Mouse (Mus musculus) embryonic facial prominence, embryonic 13.5 days (tissue): ENCODE measurements at regions not wholly inside any gene's neighbourhood (a gene's known extent, or its start where the extent isn't known, plus 50 kb on each side); places are given as distances from the start of the nearest gene placed in this dataset.
A peak's percentile ranks its signal among the peaks of the same experiment; 100 is the strongest.

ENCODE experiments used
- ATAC-seq: fragments of 200-750 bp; cut with Nextera tagmentation; 2 replicates; pipeline ENCODE4 v1.8.0; 2017; ENCODE audit warnings: low read depth; ENCODE audit not compliant: insufficient number of reproducible peaks, insufficient read depth, low FRiP score, low TSS enrichment
- H3K27ac ChIP-seq: fragments of 300-500 bp; sonication (generic); 2 replicates; pipeline ENCODE4 v1.5.1; 2015; ENCODE audit warnings: moderate library complexity, mild to moderate bottlenecking, inconsistent platforms
- H3K27me3 ChIP-seq: fragments of 300-500 bp; sonication (generic); 2 replicates; pipeline ENCODE4 v1.6.1; 2015; ENCODE audit warnings: mild to moderate bottlenecking, inconsistent platforms
- H3K36me3 ChIP-seq: fragments of 300-500 bp; sonication (generic); 2 replicates; pipeline ENCODE4 v1.6.1; 2015; ENCODE audit warnings: mild to moderate bottlenecking, inconsistent platforms
- H3K4me1 ChIP-seq: fragments of 300-500 bp; sonication (generic); 2 replicates; pipeline ENCODE4 v1.6.1; 2015; ENCODE audit warnings: inconsistent platforms
- H3K4me2 ChIP-seq: fragments of 300-500 bp; sonication (generic); 2 replicates; pipeline ENCODE4 v1.6.1; 2015; ENCODE audit warnings: moderate library complexity, mild to moderate bottlenecking, inconsistent platforms
- H3K4me3 ChIP-seq: fragments of 300-500 bp; sonication (generic); 2 replicates; pipeline ENCODE4 v1.5.1; 2015; ENCODE audit warnings: mild to moderate bottlenecking, inconsistent platforms
- H3K9ac ChIP-seq: fragments of 300-500 bp; sonication (generic); 2 replicates; pipeline ENCODE4 v1.6.1; 2015; ENCODE audit warnings: mild to moderate bottlenecking, inconsistent platforms
- H3K9me3 ChIP-seq: fragments of 300-500 bp; sonication (generic); 2 replicates; pipeline ENCODE4 v1.6.1; 2016; ENCODE audit warnings: inconsistent platforms
- WGBS: fragments of 180-500 bp; shearing (Covaris S2); methylation state at CpG from one replicate; pipeline ENCODE4 v1.1.7; 2015; ENCODE audit warnings: mixed read lengths; 5-methylcytosine and 5-hydroxymethylcytosine counted together

GRCm38 (mm10) chr8:112427721-112428389 lies 142.0 kb upstream of the Cntnap4 start:
- H3K9me3 ChIP-seq = peaks cover 2% of the 10 kb centered on the region; the same call in 1 of the 2 replicates
- no peak for ATAC-seq
- no peak overlapping the region for H3K9ac ChIP-seq
- H3K27ac ChIP-seq = no peak overlapping the region
- H3K4me3 ChIP-seq = no peak overlapping the region
- WGBS = 53% methylated on average over 19 of the region's 19 CpGs
- H3K4me1 ChIP-seq = no peaks in the 10 kb centered on the region
- no peak overlapping the region for H3K4me2 ChIP-seq
- H3K27me3 ChIP-seq = no peaks in the 10 kb centered on the region
- H3K36me3 ChIP-seq = no peaks in the 10 kb centered on the region

- 84% methylated on average over 5 of the region's 5 CpGs for WGBS
These were observed 157.9 kb upstream of the Cntnap4 start for GRCm38 (mm10) chr8:112411968-112412367.

GRCm38 (mm10) chr8:112411213-112411612 lies 158.6 kb upstream of the Cntnap4 start:
- no peaks in the 10 kb centered on the region for H3K27me3 ChIP-seq
- H3K36me3 ChIP-seq = no peaks in the 10 kb centered on the region
- no peaks in the 10 kb centered on the region for H3K9me3 ChIP-seq
- H3K4me1 ChIP-seq = no peaks in the 10 kb centered on the region
- no peak for ATAC-seq
- H3K4me2 ChIP-seq = no peak overlapping the region
- WGBS = 20% methylated on average over 6 of the region's 6 CpGs
- no peak overlapping the region for H3K9ac ChIP-seq
- no peak overlapping the region for H3K4me3 ChIP-seq
- H3K27ac ChIP-seq = no peak overlapping the region

More at GRCm38 (mm10) chr8:112411968-112412367, 157.9 kb upstream of the Cntnap4 start:
- Histone ChIP-seq H3K27me3 (no peaks in the 10 kb centered on the region), H3K9ac (no peak overlapping the region), H3K4me1 (no peaks in the 10 kb centered on the region), H3K4me3 (no peak overlapping the region), H3K36me3 (no peaks in the 10 kb centered on the region), H3K27ac (no peak overlapping the region), H3K9me3 (no peaks in the 10 kb centered on the region), H3K4me2 (no peak overlapping the region)
- ATAC-seq = no peak

- WGBS = 85% methylated on average over 9 of the region's 9 CpGs
These were observed 161.6 kb upstream of the Cntnap4 start for GRCm38 (mm10) chr8:112408211-112408735.

GRCm38 (mm10) chr8:112404087-112404486 lies 165.8 kb upstream of the Cntnap4 start:
- Histone ChIP-seq H3K4me1 (no peaks in the 10 kb centered on the region), H3K27me3 (no peaks in the 10 kb centered on the region), H3K4me3 (no peak overlapping the region), H3K9ac (no peak overlapping the region), H3K4me2 (no peak overlapping the region), H3K9me3 (no peaks in the 10 kb centered on the region), H3K27ac (no peak overlapping the region), H3K36me3 (no peaks in the 10 kb centered on the region)
- ATAC-seq = no peak
- 8% methylated on average over 2 of the region's 2 CpGs for WGBS

More at GRCm38 (mm10) chr8:112408211-112408735, 161.6 kb upstream of the Cntnap4 start:
- no peak overlapping the region for H3K4me3 ChIP-seq
- H3K27me3 ChIP-seq = no peaks in the 10 kb centered on the region
- no peaks in the 10 kb centered on the region for H3K36me3 ChIP-seq
- no peak for ATAC-seq
- no peaks in the 10 kb centered on the region for H3K9me3 ChIP-seq
- H3K9ac ChIP-seq = no peak overlapping the region
- H3K4me2 ChIP-seq = no peak overlapping the region
- no peak overlapping the region for H3K27ac ChIP-seq
- H3K4me1 ChIP-seq = no peaks in the 10 kb centered on the region

- WGBS = 37% methylated on average over 2 of the region's 2 CpGs
- ATAC-seq = no peak
- Histone ChIP-seq H3K27me3 (no peaks in the 10 kb centered on the region), H3K36me3 (no peaks in the 10 kb centered on the region), H3K9me3 (no peaks in the 10 kb centered on the region), H3K4me2 (no peak overlapping the region), H3K4me1 (no peaks in the 10 kb centered on the region), H3K27ac (no peak overlapping the region), H3K4me3 (no peak overlapping the region), H3K9ac (no peak overlapping the region)
These were observed 172.4 kb upstream of the Cntnap4 start for GRCm38 (mm10) chr8:112397438-112397837.

- Histone ChIP-seq H3K9ac (no peak overlapping the region), H3K4me3 (no peak overlapping the region), H3K27ac (no peak overlapping the region), H3K4me2 (no peak overlapping the region), H3K36me3 (no peaks in the 10 kb centered on the region), H3K27me3 (no peaks in the 10 kb centered on the region), H3K9me3 (no peaks in the 10 kb centered on the region), H3K4me1 (no peaks in the 10 kb centered on the region)
- ATAC-seq = no peak
- WGBS = 65% methylated on average over 4 of the region's 4 CpGs
These were observed 179.7 kb upstream of the Cntnap4 start for GRCm38 (mm10) chr8:112390108-112390507.

- Histone ChIP-seq H3K9me3 (0 out of 2 replicates have a peak, but pooled peaks cover 2% of the 10 kb centered on the region), H3K36me3 (no peaks in the 10 kb centered on the region), H3K4me2 (peak overlapping the region; percentile 51), H3K27me3 (no peaks in the 10 kb centered on the region), H3K4me3 (peak overlapping the region; percentile 16; the same call in 1 of the 2 replicates), H3K4me1 (peaks cover 6% of the 10 kb centered on the region; the same call in 1 of the 2 replicates), H3K27ac (peak overlapping the region; percentile 33; the same call in 1 of the 2 replicates), H3K9ac (no peak overlapping the region)
- WGBS = 30% methylated on average over 5 of the region's 5 CpGs
- no peak for ATAC-seq
These were observed 221.5 kb upstream of the Cntnap4 start for GRCm38 (mm10) chr8:112348323-112348722.

- no peaks in the 10 kb centered on the region for H3K9me3 ChIP-seq
- 0 out of 2 replicates have a peak, but pooled peaks cover 9% of the 10 kb centered on the region for H3K4me1 ChIP-seq
- no peaks in the 10 kb centered on the region for H3K36me3 ChIP-seq
- ATAC-seq = no peak
- H3K9ac ChIP-seq = no peak overlapping the region
- H3K27me3 ChIP-seq = no peaks in the 10 kb centered on the region
- no peak overlapping the region for H3K27ac ChIP-seq
- 79% methylated on average over 11 of the region's 11 CpGs for WGBS
- H3K4me2 ChIP-seq = no peak overlapping the region
- H3K4me3 ChIP-seq = no peak overlapping the region
These were observed 236.7 kb upstream of the Cntnap4 start for GRCm38 (mm10) chr8:112333171-112333570.

GRCm38 (mm10) chr8:112332021-112332420 lies 237.8 kb upstream of the Cntnap4 start:
- no peak overlapping the region for H3K4me3 ChIP-seq
- no peak overlapping the region for H3K9ac ChIP-seq
- H3K9me3 ChIP-seq = no peaks in the 10 kb centered on the region
- WGBS = 81% methylated on average over 10 of the region's 10 CpGs
- H3K4me1 ChIP-seq = no peaks in the 10 kb centered on the region
- H3K4me2 ChIP-seq = no peak overlapping the region
- no peaks in the 10 kb centered on the region for H3K27me3 ChIP-seq
- H3K27ac ChIP-seq = no peak overlapping the region
- no peak for ATAC-seq
- H3K36me3 ChIP-seq = no peaks in the 10 kb centered on the region

GRCm38 (mm10) chr8:112309816-112310215 lies 260.0 kb upstream of the Cntnap4 start:
- no peaks in the 10 kb centered on the region for H3K27me3 ChIP-seq
- H3K9ac ChIP-seq = no peak overlapping the region
- no peaks in the 10 kb centered on the region for H3K36me3 ChIP-seq
- H3K4me1 ChIP-seq = no peaks in the 10 kb centered on the region
- no peak for ATAC-seq
- H3K9me3 ChIP-seq = no peaks in the 10 kb centered on the region
- H3K4me2 ChIP-seq = no peak overlapping the region
- H3K27ac ChIP-seq = no peak overlapping the region
- no peak overlapping the region for H3K4me3 ChIP-seq
- WGBS = 72% methylated on average over 3 of the region's 3 CpGs

GRCm38 (mm10) chr8:112308354-112308753 lies 261.5 kb upstream of the Cntnap4 start:
- Histone ChIP-seq H3K4me1 (no peaks in the 10 kb centered on the region), H3K27me3 (no peaks in the 10 kb centered on the region), H3K4me3 (no peak overlapping the region), H3K27ac (no peak overlapping the region), H3K36me3 (no peaks in the 10 kb centered on the region), H3K4me2 (no peak overlapping the region), H3K9me3 (no peaks in the 10 kb centered on the region), H3K9ac (no peak overlapping the region)
- no peak for ATAC-seq
- 82% methylated on average over 6 of the region's 6 CpGs for WGBS
